Mouse (Mus musculus): ENCODE measurements around the gene Ift81.

Ift81 gene

DNA sequence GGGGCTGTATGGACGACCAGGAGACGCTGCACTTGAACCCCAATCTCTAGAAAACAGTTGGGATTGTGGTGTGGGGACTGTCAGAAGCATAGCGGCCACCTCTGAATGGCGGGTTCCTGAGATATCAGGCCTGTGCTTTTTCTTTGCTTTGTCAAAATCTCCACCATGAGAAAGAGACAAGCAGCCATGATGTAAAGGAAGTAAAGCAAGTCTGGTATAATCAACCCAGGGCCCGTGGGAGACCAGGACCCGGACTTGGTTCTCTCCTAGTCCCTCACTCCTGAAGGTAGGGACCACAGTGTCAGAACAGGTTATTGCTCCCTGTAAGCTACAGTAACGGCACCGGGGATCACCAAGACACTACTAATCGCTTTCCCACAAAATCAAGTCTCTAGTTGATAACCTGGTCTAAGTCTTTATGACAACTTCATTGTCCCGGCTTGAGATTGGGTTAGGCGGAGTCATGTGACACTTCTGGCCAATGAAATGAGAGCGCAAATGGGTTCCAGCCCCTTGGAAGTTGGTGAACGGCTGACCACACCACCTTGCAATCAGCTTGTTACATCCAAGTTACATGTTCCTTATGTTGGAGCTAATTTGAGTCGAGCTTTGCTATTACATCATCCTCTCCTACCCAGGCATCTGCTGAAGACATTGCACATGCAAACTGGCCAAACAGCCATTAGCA, 11.4 kb upstream of the Ift81 start:
- ATAC-seq (ENCODE audit: low TSS enrichment): peak; percentile 32; the same call in 1 of the 2 replicates

DNA sequence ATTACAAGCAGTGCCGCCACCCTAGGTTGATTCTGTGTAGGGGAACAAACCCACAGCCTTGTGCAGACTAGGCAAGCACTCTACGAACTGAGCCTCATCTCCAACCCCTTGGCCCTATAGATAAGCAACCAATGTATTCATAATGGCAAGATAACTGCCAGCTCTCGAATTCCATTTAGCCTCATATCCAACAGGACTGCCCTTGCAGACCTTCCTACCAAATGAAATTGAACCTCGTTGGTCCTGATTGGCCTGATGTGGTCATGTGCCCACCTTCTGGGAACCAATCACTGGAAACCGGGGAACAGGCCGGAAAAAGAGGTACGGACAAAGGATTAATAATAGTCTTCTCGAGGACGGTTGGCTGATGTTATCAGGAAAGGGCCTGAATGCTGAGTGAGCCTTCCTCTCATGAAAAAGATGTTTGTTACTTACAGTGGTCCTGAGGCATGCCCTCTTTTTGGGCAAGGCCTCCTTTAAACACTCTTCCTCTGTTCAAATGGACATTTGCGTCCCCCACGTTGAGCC, 10.7 kb upstream of the Ift81 start:
- no peak for ATAC-seq (ENCODE audit: low TSS enrichment)

DNA sequence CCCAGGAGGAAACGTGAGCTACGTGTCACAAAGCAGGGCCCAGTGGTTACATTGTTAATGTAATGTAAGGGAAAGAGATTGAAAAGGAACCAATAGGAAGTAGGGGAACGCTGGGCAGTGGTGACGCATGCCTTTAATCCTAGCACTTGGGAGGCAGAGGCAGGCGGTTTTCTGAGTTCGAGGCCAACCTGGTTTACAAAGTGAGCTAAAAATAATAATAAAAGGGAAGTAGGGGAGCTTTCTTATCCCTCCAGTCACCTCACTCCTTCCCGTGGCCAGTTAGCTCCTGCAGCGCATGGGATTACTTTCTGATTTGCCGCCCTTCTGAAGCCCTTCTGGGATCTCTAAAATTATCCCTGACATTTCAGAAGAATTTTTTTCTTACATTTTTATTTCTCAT, 9.5 kb upstream of the Ift81 start:
- no peak for ATAC-seq (ENCODE audit: low TSS enrichment)

DNA sequence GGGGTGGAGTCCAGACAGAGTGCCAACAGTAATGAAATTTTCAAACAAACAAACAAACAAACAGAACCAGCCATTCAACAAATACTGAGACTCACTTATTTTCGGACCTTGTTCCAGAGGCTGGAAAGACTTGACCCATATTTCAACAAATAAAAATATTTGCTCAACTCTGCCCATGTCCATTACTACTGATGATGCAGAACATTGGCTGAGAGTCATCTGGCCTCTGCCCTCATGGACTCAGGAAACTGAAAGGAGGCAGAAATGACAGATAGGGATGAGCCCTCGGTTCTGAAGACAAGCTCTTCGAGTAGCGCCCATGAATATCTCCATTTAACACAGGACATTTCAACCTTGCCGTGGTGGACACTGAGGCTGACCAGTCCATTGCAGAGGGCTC, 8.2 kb upstream of the Ift81 start:
- ATAC-seq (ENCODE audit: low TSS enrichment): no peak

DNA sequence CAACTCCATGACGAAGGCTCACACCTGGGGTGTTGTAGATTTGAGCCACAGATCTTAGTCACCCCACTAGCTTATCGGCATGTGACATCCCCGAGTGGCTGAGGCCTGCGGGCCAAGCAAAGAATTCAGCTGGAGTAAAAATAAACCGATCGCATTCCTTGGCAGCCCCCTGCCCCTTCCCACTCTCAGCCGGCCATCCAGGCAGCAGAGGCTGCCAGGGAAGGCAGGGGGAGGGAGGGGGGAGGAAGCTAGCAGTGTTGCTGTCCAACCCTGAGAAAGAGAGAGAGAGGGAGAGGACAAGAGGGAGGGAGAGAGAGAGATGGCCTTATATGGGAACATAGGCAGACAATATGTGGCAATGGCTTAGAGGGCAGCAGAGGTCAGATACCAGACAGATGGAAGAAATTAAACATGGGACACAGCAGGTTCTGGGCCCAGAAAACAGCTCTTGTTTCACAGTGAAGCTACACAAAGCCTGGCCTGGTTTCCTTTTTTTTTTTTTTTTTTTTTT, 7.1 kb upstream of the Ift81 start:
- no peak for ATAC-seq (ENCODE audit: low TSS enrichment)

DNA sequence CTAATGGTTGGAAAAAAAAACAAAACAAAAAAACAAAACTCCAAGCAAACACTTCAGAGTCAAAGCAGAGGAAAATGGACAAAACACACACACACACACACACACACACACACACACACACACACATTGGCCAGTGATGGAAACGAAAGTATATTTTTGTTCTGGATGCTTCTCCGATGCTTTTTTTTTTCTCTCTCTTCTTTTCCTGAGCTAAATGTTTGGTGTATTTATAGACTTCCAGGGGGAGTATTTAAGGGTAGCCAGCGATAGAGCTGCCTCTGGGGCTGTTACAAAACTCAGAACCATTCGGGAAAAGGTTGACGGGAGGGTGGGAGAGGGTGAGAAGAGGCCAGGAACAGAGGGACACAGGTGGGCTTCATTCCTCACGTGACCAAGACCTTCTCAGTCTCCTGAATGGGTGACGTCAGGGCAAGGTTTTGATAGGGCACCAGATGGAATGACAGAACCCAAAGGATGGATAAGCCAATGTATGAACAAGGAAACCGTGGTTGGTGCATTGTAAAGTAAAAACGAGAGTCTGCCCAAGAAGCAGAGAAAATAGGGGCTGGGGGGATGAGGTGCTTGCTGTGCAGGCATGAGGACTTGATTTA, 5.5 kb upstream of the Ift81 start:
- ATAC-seq (ENCODE audit: low TSS enrichment): peak; percentile 24; the same call in 1 of the 2 replicates

DNA sequence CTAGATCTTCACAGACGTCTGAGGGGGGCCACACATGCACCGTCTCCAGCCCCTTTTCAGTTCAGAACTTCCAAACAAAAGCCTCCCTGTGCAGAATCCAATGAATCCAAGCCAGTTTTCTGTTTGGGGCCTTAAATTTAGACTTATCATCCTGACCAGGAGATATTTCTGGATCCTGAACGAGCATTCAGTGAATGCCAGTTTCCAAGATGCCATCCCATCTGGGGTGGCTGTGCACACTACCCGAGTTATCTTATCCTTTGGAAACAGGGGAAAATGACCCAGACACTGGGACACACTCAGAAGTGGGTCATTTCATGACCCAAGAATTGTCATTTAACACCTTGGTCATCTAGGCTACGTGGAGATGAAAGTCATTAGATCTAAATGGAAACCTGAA, 3.4 kb upstream of the Ift81 start:
- 0 out of 2 replicates have a peak, but pooled peaks have one; percentile 22 for ATAC-seq (ENCODE audit: low TSS enrichment)

DNA sequence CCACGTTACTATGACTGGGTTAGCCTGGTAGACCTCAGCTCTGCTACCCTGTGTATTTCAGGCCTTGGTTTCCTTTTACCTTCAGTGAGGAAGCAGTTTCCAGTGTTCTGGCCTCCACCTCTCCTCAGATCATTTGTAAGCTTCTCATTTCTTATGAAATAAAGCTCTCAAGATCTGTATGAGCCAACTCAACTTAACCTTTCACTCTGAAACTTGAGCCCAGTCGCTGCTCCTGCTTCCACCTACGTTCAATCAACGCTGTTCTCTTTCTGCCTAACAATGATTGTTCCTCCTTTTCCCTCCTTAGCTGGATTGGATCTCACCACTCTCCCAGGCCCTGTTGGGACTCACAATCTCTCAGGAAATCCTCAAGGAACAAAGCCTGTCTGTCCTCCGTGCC, 2.7 kb downstream of the Ift81 start:
- ATAC-seq (ENCODE audit: low TSS enrichment): no peak

DNA sequence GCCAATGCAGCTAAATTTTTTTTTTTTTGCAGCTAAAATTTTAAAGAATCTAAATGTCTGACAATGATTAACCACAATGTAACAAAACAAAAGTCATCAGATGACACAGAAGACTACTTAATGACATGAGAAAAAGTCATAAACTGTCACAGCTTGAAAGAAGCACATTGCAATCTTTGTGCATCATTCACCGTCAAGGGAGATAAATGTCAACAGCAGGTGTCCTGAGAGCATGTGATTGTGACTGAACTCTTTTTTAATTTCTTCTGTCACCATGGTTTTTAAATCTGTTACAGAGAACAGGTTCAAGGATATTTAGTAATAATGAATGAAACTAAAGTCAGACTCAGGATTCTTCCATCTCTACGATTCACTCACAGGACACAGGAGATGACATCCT, 9.4 kb downstream of the Ift81 start:
- no peak for ATAC-seq (ENCODE audit: low TSS enrichment)

DNA sequence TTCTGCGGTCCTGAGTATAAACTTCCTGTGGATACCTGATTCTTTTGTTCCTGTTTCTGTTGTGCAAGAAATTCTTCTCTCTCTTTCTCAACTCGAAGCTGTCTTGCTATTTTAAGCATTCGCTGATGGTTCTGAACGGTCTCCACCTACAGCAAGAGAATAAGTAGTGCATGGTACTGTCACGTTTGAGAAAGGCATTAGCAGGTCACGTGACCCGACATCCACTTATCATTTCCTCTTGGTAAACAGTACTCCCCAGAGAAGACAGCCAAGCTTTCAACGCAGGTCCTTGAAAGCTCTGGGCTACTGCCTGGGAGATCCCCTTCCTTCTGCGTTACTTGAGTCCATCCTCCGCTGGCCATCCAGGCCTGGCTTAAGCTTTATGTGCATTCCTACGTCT, 12.1 kb downstream of the Ift81 start:
- 0 out of 2 replicates have a peak, but pooled peaks have one; percentile 16 for ATAC-seq (ENCODE audit: low TSS enrichment)

DNA sequence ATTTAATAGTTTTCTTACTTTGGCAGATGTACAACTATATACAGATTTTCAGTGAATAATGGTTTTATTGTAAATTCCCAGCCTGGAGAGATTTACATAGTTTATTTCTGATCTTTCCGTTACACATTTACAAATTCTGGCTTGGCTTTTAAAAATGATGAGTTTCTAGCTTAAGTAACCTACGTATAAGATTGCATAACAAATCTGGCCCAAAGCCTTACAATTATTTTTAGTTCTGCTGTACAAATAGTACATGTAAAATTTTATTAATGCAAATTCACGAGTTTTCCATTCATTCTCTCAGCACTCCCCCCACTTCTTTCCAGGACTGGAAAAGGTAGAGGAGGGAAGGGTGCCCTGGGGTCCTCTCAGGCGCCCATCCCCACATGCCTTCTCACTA, 18.8 kb downstream of the Ift81 start:
- ATAC-seq (ENCODE audit: low TSS enrichment): no peak

DNA sequence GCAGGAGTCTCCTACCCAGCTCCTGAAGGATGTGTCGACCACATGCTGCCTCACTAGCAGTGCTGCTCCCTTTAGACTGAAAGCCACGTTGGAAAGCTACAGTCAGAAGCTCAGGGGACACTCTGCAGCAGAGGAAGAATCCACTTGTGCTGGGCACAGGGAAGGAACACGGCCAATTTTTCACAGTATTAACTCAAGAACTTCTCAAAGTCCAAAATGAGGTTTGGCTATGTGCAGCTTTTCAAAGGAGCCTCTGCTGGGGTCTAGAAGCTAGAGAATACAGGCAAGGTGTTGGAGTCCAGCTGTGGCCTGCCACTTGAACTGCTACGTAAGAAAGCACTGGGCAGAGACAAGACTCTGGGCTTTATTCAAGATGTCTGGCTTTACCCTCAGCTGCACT, 24.4 kb downstream of the Ift81 start:
- ATAC-seq (ENCODE audit: low TSS enrichment): no peak

DNA sequence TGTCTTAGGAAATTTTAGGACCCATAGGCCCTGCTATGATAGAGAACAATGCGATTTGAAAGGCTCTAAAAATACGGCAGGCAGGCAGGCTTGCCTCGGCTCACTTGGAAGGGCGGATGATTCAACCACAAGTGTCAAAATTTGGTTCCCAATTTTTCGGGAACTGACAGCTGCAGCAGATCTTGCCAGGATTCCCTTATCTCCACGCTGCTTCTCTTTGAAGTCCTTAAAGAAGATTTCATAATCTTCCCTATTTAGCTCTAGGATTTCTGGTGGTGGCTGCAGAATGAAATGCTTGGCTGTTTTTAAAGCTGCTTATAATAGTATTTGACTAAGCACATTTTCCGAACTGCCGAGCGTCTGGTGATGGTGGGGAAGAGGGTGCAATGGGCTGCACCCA, 28.8 kb downstream of the Ift81 start:
- peak; percentile 86 for ATAC-seq (ENCODE audit: low TSS enrichment)

DNA sequence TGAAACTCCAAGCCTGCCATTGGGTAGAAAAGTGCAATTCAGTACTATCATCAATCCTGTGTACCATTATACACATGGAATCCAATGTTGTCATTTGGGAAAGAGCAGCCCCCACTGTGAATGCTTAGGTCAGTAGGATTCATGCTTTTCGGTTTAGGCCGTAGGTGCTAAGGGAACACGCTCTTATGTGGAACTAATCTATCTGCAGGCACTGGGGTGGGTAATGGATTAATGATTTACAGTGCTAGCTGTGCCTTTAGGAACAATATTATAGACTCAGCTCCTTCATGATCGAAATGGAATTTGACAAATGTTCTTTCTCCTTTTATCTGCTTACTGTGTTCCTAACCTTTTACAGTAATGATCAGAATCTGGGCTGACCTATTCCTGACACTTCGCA, 30.2 kb downstream of the Ift81 start:
- no peak for ATAC-seq (ENCODE audit: low TSS enrichment)

DNA sequence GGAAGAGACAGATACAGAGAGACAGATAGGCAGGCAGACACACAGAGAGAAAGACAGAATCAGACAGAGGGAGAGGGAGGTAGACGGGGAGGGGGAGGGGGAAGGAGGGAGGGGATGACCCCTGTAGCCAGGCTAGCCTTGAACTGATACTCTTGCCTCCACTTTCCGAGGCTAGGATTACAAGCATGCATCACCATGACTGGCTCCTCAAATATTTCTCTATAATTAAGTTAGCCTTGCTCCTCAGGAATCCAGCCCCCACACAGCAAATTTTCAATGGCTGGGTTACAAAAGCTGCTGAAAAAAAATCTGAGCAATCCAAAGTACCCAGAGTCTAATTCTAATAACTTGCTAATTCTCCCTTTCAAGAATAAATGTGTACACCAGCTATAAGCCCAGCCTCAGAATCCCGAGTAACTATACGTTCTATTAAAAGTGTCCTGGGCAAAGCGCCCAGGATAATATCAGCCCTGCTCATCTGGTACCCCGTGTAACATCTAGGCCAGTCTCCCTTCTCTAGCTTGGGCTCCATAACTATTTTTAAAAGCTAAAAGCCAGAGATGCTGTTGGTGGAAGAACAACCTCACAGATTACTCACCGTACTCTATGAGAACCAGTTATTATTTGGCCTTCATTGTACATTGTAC, 37.5 kb downstream of the Ift81 start:
- ATAC-seq (ENCODE audit: low TSS enrichment): no peak

DNA sequence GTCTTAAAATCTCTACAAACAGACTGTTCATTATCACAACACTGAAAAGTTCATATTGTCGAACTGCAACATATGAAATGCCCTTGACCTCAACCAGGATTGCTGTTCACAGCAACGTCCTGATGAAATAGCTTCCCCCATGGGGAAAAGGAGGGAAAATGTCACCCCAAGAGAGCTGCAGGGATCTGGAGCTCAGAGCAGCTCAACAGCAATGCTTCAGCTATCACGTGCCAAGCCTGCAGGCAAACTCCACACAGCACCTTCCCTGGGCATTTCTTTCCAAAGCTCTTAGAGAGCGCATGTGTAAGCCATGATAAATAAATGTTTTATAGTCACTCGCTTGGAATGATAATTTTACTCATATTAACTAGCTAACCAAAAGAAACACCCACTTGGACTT, 42.3 kb downstream of the Ift81 start:
- no peak for ATAC-seq (ENCODE audit: low TSS enrichment)

DNA sequence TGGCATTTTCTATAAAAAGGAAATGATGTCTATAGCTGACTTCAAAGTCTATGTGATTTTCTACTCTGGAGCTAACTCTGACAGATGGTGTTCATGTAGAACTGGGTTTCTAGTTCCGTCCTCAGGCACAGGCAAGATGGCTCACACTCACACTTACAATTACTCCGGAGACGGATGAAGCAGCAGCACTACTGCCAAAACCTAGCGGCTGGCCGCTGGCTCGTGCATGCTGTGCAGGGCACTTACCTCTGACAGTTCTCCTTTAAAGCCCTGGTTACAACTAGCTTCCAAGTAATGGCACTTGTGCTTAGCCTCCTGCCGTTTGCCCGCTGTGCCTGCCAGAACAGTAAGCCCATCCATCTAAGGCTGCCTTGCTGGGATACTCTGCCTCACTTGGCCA, 47.7 kb downstream of the Ift81 start:
- peak; percentile 96 for ATAC-seq (ENCODE audit: low TSS enrichment)

DNA sequence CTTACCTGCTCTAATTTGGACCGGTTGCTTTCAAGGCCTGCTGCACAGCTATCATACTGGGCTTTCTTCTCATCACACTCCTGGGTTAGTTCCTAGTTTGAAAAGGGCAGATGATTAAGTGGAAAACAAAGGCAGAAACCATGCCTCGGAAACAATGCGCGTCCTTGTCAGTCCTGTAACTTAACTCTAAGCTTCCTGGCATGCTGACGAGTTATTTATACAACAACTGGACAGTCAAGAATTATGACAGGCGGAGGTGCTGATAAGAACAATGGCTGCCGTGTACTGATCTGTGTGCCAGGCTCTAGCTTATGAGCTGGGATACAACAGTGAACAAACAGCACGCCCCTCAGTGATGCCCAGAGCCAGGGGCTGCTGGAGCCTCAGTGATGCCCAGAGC, 53.7 kb downstream of the Ift81 start:
- ATAC-seq (ENCODE audit: low TSS enrichment): no peak

DNA sequence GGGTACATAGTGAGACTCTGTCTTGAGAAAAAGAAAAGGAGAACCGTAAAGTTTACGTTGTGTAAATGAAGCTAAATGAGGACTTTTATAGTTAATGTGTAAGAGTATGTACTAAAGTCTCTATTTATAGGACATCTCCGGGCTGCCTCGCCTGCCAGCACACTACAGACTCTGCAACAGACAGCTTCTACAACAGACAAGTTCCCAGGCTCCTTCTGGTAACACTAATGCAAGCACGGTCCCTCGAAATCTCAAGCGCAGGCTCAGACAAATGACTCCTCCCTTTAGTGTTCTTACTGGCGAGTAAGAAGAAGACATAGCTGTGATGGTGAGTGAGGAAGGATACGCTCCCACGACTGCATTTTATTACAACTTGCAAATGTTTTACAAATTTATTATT, 56.2 kb downstream of the Ift81 start:
- ATAC-seq (ENCODE audit: low TSS enrichment): peak; percentile 44; the same call in 1 of the 2 replicates

DNA sequence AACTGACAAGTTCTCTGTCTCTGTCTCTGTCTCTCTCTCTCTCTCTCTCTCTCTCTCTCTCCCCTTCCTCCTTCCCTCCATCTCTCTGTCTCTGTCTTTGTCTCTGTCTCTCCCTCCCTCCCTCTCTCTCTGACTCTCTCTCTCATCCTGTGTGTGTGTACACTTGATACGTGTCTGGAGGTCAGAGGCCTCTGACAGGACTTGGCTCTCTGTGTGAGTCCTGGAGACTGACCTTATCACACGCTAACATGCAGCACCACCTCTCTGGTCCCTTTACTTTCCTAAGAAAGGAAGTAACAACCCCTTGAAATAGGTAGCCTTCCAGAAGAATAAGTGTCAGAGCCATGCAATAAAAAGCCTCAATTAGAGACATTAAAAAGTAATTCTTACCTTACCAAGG, 59.2 kb downstream of the Ift81 start:
- no peak for ATAC-seq (ENCODE audit: low TSS enrichment)

DNA sequence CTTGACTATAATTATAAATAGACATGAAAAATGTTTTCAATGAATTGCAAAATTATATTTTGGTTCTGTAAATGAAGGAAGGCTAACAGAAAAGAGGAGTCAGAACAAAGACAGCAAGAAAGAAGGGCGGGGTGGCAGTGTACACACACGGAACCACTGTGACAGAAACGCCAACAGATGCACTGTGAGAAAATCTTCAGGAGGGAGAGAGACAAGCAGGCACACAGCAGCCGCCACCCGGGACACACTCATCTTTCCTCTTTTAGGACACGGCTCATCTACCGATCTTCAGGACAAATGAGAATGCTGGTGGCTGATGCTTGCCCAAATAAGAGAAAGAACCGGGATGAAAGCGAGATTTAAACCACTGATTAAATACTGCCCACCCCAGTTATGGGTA, 61.7 kb downstream of the Ift81 start:
- peak; percentile 80; the same call in 1 of the 2 replicates for ATAC-seq (ENCODE audit: low TSS enrichment)

DNA sequence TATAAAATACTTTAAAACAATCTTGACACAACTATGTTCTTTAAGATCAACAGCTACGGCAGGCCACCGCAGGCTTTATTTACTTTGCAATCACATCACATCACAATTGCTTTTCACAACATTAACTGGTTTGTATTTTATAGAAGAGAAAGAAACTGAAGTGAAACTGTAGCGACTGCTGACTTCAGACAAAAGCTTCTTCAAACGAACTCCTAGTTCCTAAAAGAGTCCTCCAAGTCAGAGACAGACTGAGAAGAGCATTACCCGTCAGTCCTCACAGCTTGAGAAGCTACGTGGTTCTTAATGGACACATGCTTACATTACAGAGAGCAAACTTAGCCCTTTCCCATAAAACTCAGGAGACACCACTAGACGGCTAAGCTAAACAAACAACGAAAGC, 63.9 kb downstream of the Ift81 start:
- no peak for ATAC-seq (ENCODE audit: low TSS enrichment)

DNA sequence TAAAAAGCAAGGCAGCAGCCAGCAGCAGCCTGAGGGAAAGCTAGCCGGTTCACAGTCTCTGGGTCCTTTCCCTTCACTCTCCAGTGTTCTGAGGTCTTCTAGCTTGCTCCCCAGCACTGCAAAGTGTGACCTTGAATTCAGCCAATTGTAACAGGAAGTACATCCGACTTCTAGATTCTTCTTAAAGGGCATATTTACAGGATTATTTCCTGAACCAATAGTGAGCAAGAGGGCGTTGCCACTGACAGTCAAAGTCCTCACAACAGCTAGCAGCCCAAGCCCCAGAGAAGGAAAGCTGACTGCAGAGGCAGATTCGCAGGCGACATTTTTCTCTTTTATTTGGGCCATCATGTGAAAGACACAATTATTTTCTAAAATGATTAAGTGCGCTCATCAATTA, 65.6 kb downstream of the Ift81 start:
- no peak for ATAC-seq (ENCODE audit: low TSS enrichment)

All from frontal cortex, adult (tissue).